In genomic region chr14:47189635-47189955, GRCm38 (mm10) we compare ENCODE assay signal across 8 mouse cellular contexts. TPM values are rescaled to one million over a fixed set of nuclear protein-coding genes. Genes with fewer than 3 reads are reported as not detected.
DNase-seq lines count a peak whose midpoint lies in the region; ATAC-seq and TF ChIP-seq lines count a peak whose summit lies in the region.

No protein-coding gene starts in this region.

- intact Hi-C loops in gastrocnemius, adult 2 months (cut with DNase I) = loop anchor here (5.0 to 10.0 kb wide), 3 partner anchors 43 to 307 kb away; partner anchors contain the start of gene Samd4
- intact Hi-C loops in gastrocnemius, postnatal 14 days (cut with DNase I; ENCODE audit: low total_unique reads) = no loop called here

- no peak for TF ChIP-seq POLR2A in CH12.LX (IDR thresholded peaks at IDR 0.05; ENCODE audit: low read depth, low read length)

- H3K27me3 ChIP-seq in CH12.LX (replicated peaks) = no peaks in the 10 kb centered on the region
- H3K27me3 ChIP-seq in forebrain, embryonic 16.5 days (replicated peaks; ENCODE audit: control insufficient read depth, insufficient read depth, low read length) = peaks cover 19% of the 10 kb centered on the region

- in situ Hi-C loops in CH12.LX (cut with MboI; ENCODE audit: low pct_ligation_motif_present, low pct_unique_long_range_greater_than_20kb, low sequenced_read_pairs) = no loop called here

- H3K36me3 ChIP-seq in CH12.LX (replicated peaks in 1 of 2; ENCODE audit: control insufficient read depth in 1 of 2, insufficient read depth in 1 of 2, low read length in 1 of 2) = no peaks in the 10 kb centered on the region
- H3K36me3 ChIP-seq in forebrain, embryonic 16.5 days (ENCODE audit: control insufficient read depth, insufficient read depth) = no peaks in the 10 kb centered on the region
- H3K36me3 ChIP-seq in macrophage (ENCODE audit: inconsistent target) = peaks cover 5% of the 10 kb centered on the region; the same call in 1 of the 2 replicates

- peaks cover 0 to 19% of the 10 kb centered on the region in 2 experiments; a peak in 2 of 4 replicates for H3K4me1 ChIP-seq in CH12.LX (ENCODE audit: control insufficient read depth in 1 of 2, insufficient read depth in 2 of 2)
- peaks cover 10% of the 10 kb centered on the region for H3K4me1 ChIP-seq in forebrain, embryonic 16.5 days (replicated peaks; ENCODE audit: control insufficient read depth, insufficient read depth, low read length)

- H3K9me3 ChIP-seq in CH12.LX (replicated peaks; ENCODE audit: low read length) = no peaks in the 10 kb centered on the region
- no peaks in the 10 kb centered on the region for H3K9me3 ChIP-seq in forebrain, embryonic 16.5 days (ENCODE audit: control insufficient read depth, low read length)

- no peak for DNase-seq in gastrocnemius, adult 2 months
- no peak for DNase-seq in gastrocnemius, postnatal 14 days
- DNase-seq in CH12.LX (ENCODE audit: extremely low read depth) = no peak
- no peak for DNase-seq in adrenal gland, adult 2 months
- no peak for DNase-seq in right cerebral cortex, postnatal 4 days
- DNase-seq in ovary, postnatal 36 days (ENCODE audit: low spot score) = no peak

- H3K9ac ChIP-seq in CH12.LX (ENCODE audit: insufficient read depth, low read depth) = peak overlapping the region; percentile 56
- H3K9ac ChIP-seq in forebrain, embryonic 16.5 days (replicated peaks; ENCODE audit: low read depth, low read length) = peak overlapping the region; percentile 56

- dilution Hi-C loops in CH12.LX (cut with MboI; ENCODE audit: extremely low pct_ligation_motif_present, extremely low pct_unique_long_range_greater_than_20kb, low sequenced_read_pairs) = no loop called here

- WGBS in forebrain, embryonic 16.5 days = 18% methylated on average over 8 of the region's 8 CpGs
- WGBS in macrophage (ENCODE audit: missing documents) = 9% methylated on average over 7 of the region's 8 CpGs

- H3K4me3 ChIP-seq in gastrocnemius, adult 2 months = peak overlapping the region; percentile 95
- H3K4me3 ChIP-seq in CH12.LX (replicated peaks in 1 of 3; ENCODE audit: low read depth in 2 of 3, low read length in 2 of 3, poor library complexity in 1 of 3) = peak overlapping the region; percentile 64 to 80 (median 69)
- peak overlapping the region; percentile 76 for H3K4me3 ChIP-seq in forebrain, embryonic 16.5 days (replicated peaks; ENCODE audit: low read length)
- peak overlapping the region; percentile 72 for H3K4me3 ChIP-seq in macrophage (ENCODE audit: inconsistent target)

- TF ChIP-seq CTCF in gastrocnemius, adult 2 months (IDR thresholded peaks at IDR 0.05) = no peak
- TF ChIP-seq CTCF in CH12.LX (conservative IDR thresholded peaks at IDR 0.05 in 1 of 2, IDR thresholded peaks at IDR 0.05 in 1 of 2; ENCODE audit: low read depth in 2 of 2, low read length in 2 of 2) = no peak

- 0 out of 2 replicates have a peak, but pooled peaks have one; percentile 2 for ATAC-seq in forebrain, embryonic 16.5 days

- H3K4me2 ChIP-seq in CH12.LX (ENCODE audit: insufficient read depth, low read depth, poor library complexity, severe bottlenecking) = peak overlapping the region; percentile 80; the same call in 1 of the 2 replicates
- peak overlapping the region; percentile 99 for H3K4me2 ChIP-seq in forebrain, embryonic 16.5 days (ENCODE audit: low read length)

- H3K27ac ChIP-seq in gastrocnemius, adult 2 months = peak overlapping the region; percentile 94
- H3K27ac ChIP-seq in CH12.LX (ENCODE audit: insufficient read depth, low read depth) (no peak overlapping the region), macrophage (no peak overlapping the region)
- H3K27ac ChIP-seq in forebrain, embryonic 16.5 days (ENCODE audit: low read length) = no peak overlapping the region

- no peaks in the 10 kb centered on the region for H3K79me2 ChIP-seq in CH12.LX (replicated peaks; ENCODE audit: control insufficient read depth, extremely low read depth, insufficient read depth, poor library complexity, severe bottlenecking)
- H3K79me2 ChIP-seq in macrophage (ENCODE audit: inconsistent target) = peaks cover 38% of the 10 kb centered on the region

- TF ChIP-seq EP300 in CH12.LX (IDR thresholded peaks at IDR 0.05; ENCODE audit: low read length) = no peak

- TF ChIP-seq RAD21 in CH12.LX (IDR thresholded peaks at IDR 0.05; ENCODE audit: low read depth, low read length) = no peak

TF ChIP-seq in CH12.LX, 34 proteins besides CTCF, POLR2A, EP300 and RAD21:
- TF ChIP-seq MAX (IDR thresholded peaks at IDR 0.05; ENCODE audit: low read length) (0 out of 2 replicates have a peak, but pooled peaks have one; percentile 9), PAX5 (IDR thresholded peaks at IDR 0.05; ENCODE audit: low read length) (no peak), MAZ (IDR thresholded peaks at IDR 0.05; ENCODE audit: low read depth, low read length) (0 out of 2 replicates have a peak, but pooled peaks have one; percentile 41), USF2 (conservative IDR thresholded peaks at IDR 0.05; ENCODE audit: low read depth, low read length) (no peak), ETS1 (conservative IDR thresholded peaks at IDR 0.05; ENCODE audit: low read depth, low read length) (peak; percentile 29; the same call in 1 of the 2 replicates), ZNF384 (IDR thresholded peaks at IDR 0.05; ENCODE audit: low read depth, low read length) (no peak)

RNA-seq across cellular contexts. Expression of gene Gch1, which starts 0.4 kb away (rescaled TPM):
- 1 to 10 TPM; 2.3 to 3.0 TPM for total RNA-seq in gastrocnemius, adult 2 months (2021)
- 1 to 10 TPM; 1.7 to 1.8 TPM for total RNA-seq in gastrocnemius, postnatal 14 days (2021)
- total RNA-seq in CH12.LX (2012; rRNA removed) (3.1 and 5.7 TPM in 2 replicates), CH12.LX (2014; rRNA removed) (6.4 and 6.5 TPM in 2 replicates)
- polyA plus RNA-seq in CH12.LX (2012; ENCODE audit: insufficient read length, low read depth) (5.2 and 5.7 TPM in 2 replicates), macrophage (2018) (5.9 to 18.8 TPM (median 16.6 TPM) in 3 replicates)
- 1.5 and 2.3 TPM in 2 replicates for polyA plus RNA-seq in forebrain, embryonic 16.5 days (2015; fragmentation: Nextera tagmentation; extraction: Ambion mirVana)
- 100 to 1,000 TPM in 14 of 26 experiments, 10 to 100 TPM in 12; 20.2 to 380 (median 117) TPM for total RNA-seq in macrophage (2018; cell fraction: chromatin; rRNA removed)
- total RNA-seq in macrophage (2018; cell fraction: cytosol; rRNA removed) = 10 to 100 TPM; 11.3 to 73.2 (median 26.9) TPM
- 100 to 1,000 TPM in 15 of 26 experiments, 10 to 100 TPM in 11; 20.7 to 309 (median 108) TPM for total RNA-seq in macrophage (2018; cell fraction: nucleus; rRNA removed)
- 10 to 100 TPM; 77.0 to 85.2 TPM for total RNA-seq in adrenal gland, adult 2 months (2021)
- polyA plus RNA-seq in adrenal gland, adult 2 months (2012; rRNA removed) = 72.9 and 82.2 TPM in 2 replicates

Comparison
In these comparisons a context has a peak if more than half of its experiments do, and no peak if none do; other contexts are left out.
1. RNA of gene Gch1, which starts 0.4 kb away (total RNA-seq): 77.0 to 85.2 TPM in adrenal gland, adult 2 months; 3.1 to 6.5 TPM in CH12.LX, 2.3 to 3.0 TPM in gastrocnemius, adult 2 months and 1.7 to 1.8 TPM in gastrocnemius, postnatal 14 days; every median in the first group is over 10 times any median in the second.
2. Peak in every context shown above with its lines, with median percentiles within 50 percentile points of each other: H3K4me3 ChIP-seq.